Mouse (Mus musculus) lung, embryonic 14.5 days (tissue): ENCODE data around the gene Itgb1bp1. TPM values are rescaled to one million over a fixed set of nuclear protein-coding genes. Genes with fewer than 3 reads are reported as not detected.
A peak's percentile ranks its signal among the peaks of the same experiment; 100 is the strongest.

Source experiments
- ATAC-seq: fragments of 200-750 bp; cut with Nextera tagmentation; 2 replicates; pipeline ENCODE4 v1.8.0; 2017; ENCODE audit warnings: mild to moderate bottlenecking, moderate TSS enrichment, moderate library complexity; ENCODE audit not compliant: insufficient read depth
- DNase-seq: peaks from one replicate; pipeline ENCODE4 v3.0.0-alpha.2; 2015
- H3K27ac ChIP-seq: fragments of 300-500 bp; sonication (generic); 2 replicates; pipeline ENCODE4 v1.5.1; 2014; ENCODE audit warnings: low read depth, mild to moderate bottlenecking, moderate library complexity
- H3K27me3 ChIP-seq: fragments of 300-500 bp; sonication (generic); 2 replicates; pipeline ENCODE4 v1.6.1; 2014; ENCODE audit warnings: low read length, control low read depth; ENCODE audit not compliant: insufficient read depth
- H3K36me3 ChIP-seq: fragments of 300-500 bp; sonication (generic); 2 replicates; pipeline ENCODE4 v1.6.1; 2014; ENCODE audit warnings: control low read depth; ENCODE audit not compliant: insufficient read depth
- H3K4me1 ChIP-seq: fragments of 300-500 bp; sonication (generic); 2 replicates; pipeline ENCODE4 v1.6.1; 2014; ENCODE audit warnings: antibody characterized with exemption, control low read depth; ENCODE audit not compliant: insufficient read depth
- H3K4me2 ChIP-seq: fragments of 300-500 bp; sonication (generic); 2 replicates; pipeline ENCODE4 v1.6.1; 2014; ENCODE audit warnings: mild to moderate bottlenecking
- H3K4me3 ChIP-seq: fragments of 300-500 bp; sonication (generic); 2 replicates; pipeline ENCODE4 v1.5.1; 2014; ENCODE audit warnings: low read depth, low read length
- H3K9ac ChIP-seq: fragments of 300-500 bp; sonication (generic); 2 replicates; pipeline ENCODE4 v1.6.1; 2014
- H3K9me3 ChIP-seq: fragments of 300-500 bp; sonication (generic); 2 replicates; pipeline ENCODE4 v1.6.1; 2016; ENCODE audit warnings: low read depth, low read length, control low read depth
- CTCF ChIP-seq: IDR thresholded peaks from 2 replicates; pipeline ENCODE4 v1.5.1; 2016; ENCODE audit warnings: antibody characterized with exemption, low read depth
- WGBS: fragments of 180-500 bp; shearing (Covaris S2); extraction: QIAGEN DNeasy Blood & Tissue Kit; methylation state at CpG from one replicate; pipeline ENCODE4 v1.1.7; 2014; 5-methylcytosine and 5-hydroxymethylcytosine counted together
- polyA plus RNA-seq: library from polyadenylated mRNA; unstranded; fragments of >200 nt; fragmentation: Nextera tagmentation; extraction: Ambion mirVana; gene quantifications from 2 replicates; pipeline ENCODE4 v1.2.1, GENCODE M21; 2014

Gene Itgb1bp1
- polyA plus RNA-seq, 1 experiment from 2014 or later: 49.2 TPM

GRCm38 (mm10) chr12:21227076-21227980, 58.8 kb downstream of the Itgb1bp1 start:
- 30% methylated on average over 6 of the region's 6 CpGs for WGBS
- Histone ChIP-seq H3K36me3 (peaks cover 45% of the 10 kb centered on the region), H3K4me3 (no peak overlapping the region), H3K9me3 (no peaks in the 10 kb centered on the region), H3K27me3 (no peaks in the 10 kb centered on the region), H3K27ac (peak overlapping the region; percentile 16; the same call in 1 of the 2 replicates), H3K4me2 (no peak overlapping the region), H3K9ac (no peak overlapping the region), H3K4me1 (peaks cover 7% of the 10 kb centered on the region; the same call in 1 of the 2 replicates)
- TF ChIP-seq CTCF: peak; percentile 48
- DNase-seq (peak; percentile 71), ATAC-seq (peak; percentile 48)

GRCm38 (mm10) chr12:21226316-21226715, 59.8 kb downstream of the Itgb1bp1 start:
- Histone ChIP-seq H3K27ac (no peak overlapping the region), H3K27me3 (no peaks in the 10 kb centered on the region), H3K4me3 (no peak overlapping the region), H3K9me3 (no peaks in the 10 kb centered on the region), H3K9ac (no peak overlapping the region), H3K36me3 (peaks cover 41% of the 10 kb centered on the region), H3K4me2 (no peak overlapping the region), H3K4me1 (peaks cover 7% of the 10 kb centered on the region; the same call in 1 of the 2 replicates)
- WGBS: 85% methylated on average over 9 of the region's 9 CpGs
- TF ChIP-seq CTCF: no peak
- DNase-seq (no peak), ATAC-seq (no peak)

GRCm38 (mm10) chr12:21225358-21225757, 60.7 kb downstream of the Itgb1bp1 start:
- Histone ChIP-seq H3K27ac (peak overlapping the region; percentile 36; the same call in 1 of the 2 replicates), H3K27me3 (no peaks in the 10 kb centered on the region), H3K4me1 (peaks cover 7% of the 10 kb centered on the region; the same call in 1 of the 2 replicates), H3K4me3 (no peak overlapping the region), H3K36me3 (peaks cover 36% of the 10 kb centered on the region), H3K4me2 (no peak overlapping the region), H3K9me3 (no peaks in the 10 kb centered on the region), H3K9ac (no peak overlapping the region)
- 67% methylated on average over 8 of the region's 8 CpGs for WGBS
- ATAC-seq: no peak; the same call in 1 of the 2 replicates
- peak; percentile 49 for DNase-seq
- TF ChIP-seq CTCF: no peak

GRCm38 (mm10) chr12:21223923-21224322, 62.2 kb downstream of the Itgb1bp1 start:
- Histone ChIP-seq H3K27ac (no peak overlapping the region), H3K27me3 (no peaks in the 10 kb centered on the region), H3K4me3 (no peak overlapping the region), H3K9me3 (no peaks in the 10 kb centered on the region), H3K36me3 (peaks cover 27% of the 10 kb centered on the region; the same call in 1 of the 2 replicates), H3K4me1 (peaks cover 7% of the 10 kb centered on the region; the same call in 1 of the 2 replicates), H3K4me2 (no peak overlapping the region), H3K9ac (no peak overlapping the region)
- ATAC-seq (no peak), DNase-seq (no peak)
- WGBS: 77% methylated on average over 4 of the region's 4 CpGs
- TF ChIP-seq CTCF: no peak

- WGBS: 73% methylated on average over 1 of the region's 1 CpGs
- Histone ChIP-seq H3K4me1 (no peaks in the 10 kb centered on the region), H3K36me3 (peaks cover 36% of the 10 kb centered on the region; the same call in 1 of the 2 replicates), H3K9me3 (no peaks in the 10 kb centered on the region), H3K4me3 (no peak overlapping the region), H3K27me3 (no peaks in the 10 kb centered on the region), H3K9ac (no peak overlapping the region), H3K27ac (no peak overlapping the region), H3K4me2 (no peak overlapping the region)
- DNase-seq: no peak
- no peak for ATAC-seq
- TF ChIP-seq CTCF: no peak
Measured at GRCm38 (mm10) chr12:21220596-21220995, 65.5 kb downstream of the Itgb1bp1 start.

GRCm38 (mm10) chr12:21217776-21218444, 68.2 kb downstream of the Itgb1bp1 start:
- DNase-seq (peak; percentile 50), ATAC-seq (no peak)
- 50% methylated on average over 11 of the region's 11 CpGs for WGBS
- no peak overlapping the region for H3K9ac ChIP-seq
- TF ChIP-seq CTCF: no peak
- no peaks in the 10 kb centered on the region for H3K27me3 ChIP-seq
- H3K4me2 ChIP-seq: no peak overlapping the region
- no peaks in the 10 kb centered on the region for H3K4me1 ChIP-seq
- H3K4me3 ChIP-seq: no peak overlapping the region
- no peak overlapping the region for H3K27ac ChIP-seq
- H3K9me3 ChIP-seq: no peaks in the 10 kb centered on the region
- H3K36me3 ChIP-seq: peaks cover 25% of the 10 kb centered on the region; the same call in 1 of the 2 replicates
